Mouse (Mus musculus) lung, adult 2 months (tissue): ENCODE measurements around the gene Ppp6r2.

Experiments
- CTCF ChIP-seq: fragments of 200-500 bp; IDR thresholded peaks from 2 replicates; pipeline ENCODE4 v1.5.1; 2011; ENCODE audit warnings: mild to moderate bottlenecking, low read length, control low read depth; ENCODE audit not compliant: insufficient read depth
- POLR2A ChIP-seq: fragments of 200-500 bp; IDR thresholded peaks from 2 replicates; pipeline ENCODE4 v1.6.1; 2011; ENCODE audit warnings: low read depth, mild to moderate bottlenecking, control low read depth, low read length, borderline replicate concordance; ENCODE audit errors: extremely low read depth

GRCm38 (mm10) chr15:89184141-89184936 is 27.0 kb upstream of the Ppp6r2 start:
- TF ChIP-seq CTCF (no peak), POLR2A (no peak)
